Mouse (Mus musculus): Measurements from ENCODE around the gene Olfr825.

GRCm38 (mm10) chr10:130144121-130144520, 22.4 kb downstream of the Olfr825 start:
- TF ChIP-seq CTCF (IDR thresholded peaks at IDR 0.05) (no peak), POLR2A (IDR thresholded peaks at IDR 0.05; ENCODE audit: insufficient read depth, low read depth, low read length) (no peak), EP300 (IDR thresholded peaks at IDR 0.05; ENCODE audit: insufficient read depth, low read depth, low read length) (no peak)
